Mouse (Mus musculus): ENCODE measurements around the gene Gm11756. TPM values are rescaled to one million over a fixed set of nuclear protein-coding genes. Genes with fewer than 3 reads are reported as not detected.
"Not testable (repeated sequence)": the region's sequence is repeated elsewhere in the genome, so short reads cannot be mapped to it uniquely, and the experiment has no call there.

The Gm11756 gene
- not detected in 2 replicates for polyA plus RNA-seq (2015; fragmentation: Nextera tagmentation; extraction: Ambion mirVana)

DNA sequence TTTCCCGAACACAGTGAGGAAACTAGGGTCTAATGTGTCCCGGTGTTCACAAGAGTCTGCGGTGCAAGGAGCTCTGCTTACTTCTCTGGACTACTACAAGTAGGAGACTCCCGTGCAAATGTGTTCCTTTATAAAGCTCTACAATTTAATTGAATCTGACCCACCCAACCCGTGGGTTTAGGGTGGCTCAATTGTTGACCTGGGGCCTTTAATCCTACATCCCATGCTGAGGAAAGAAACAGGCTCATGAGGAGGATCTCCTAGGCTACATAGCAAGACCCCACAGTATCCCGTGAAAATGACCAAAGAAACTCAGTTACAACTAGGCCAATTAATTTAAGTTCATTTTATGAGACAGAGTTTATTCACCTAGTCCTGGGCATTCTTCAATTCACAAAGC lies at the start of gene Gm11756:
TSS of gene Gm11756 (minus strand) at position 101 of the 400 bp plus-strand sequence.
- 74% methylated on average over 6 of the region's 6 CpGs for WGBS (ENCODE audit: insufficient replicate concordance)
- H3K9ac ChIP-seq (replicated peaks); ATAC-seq; H3K4me1 ChIP-seq (ENCODE audit: insufficient read depth); H3K36me3 ChIP-seq (replicated peaks; ENCODE audit: insufficient read depth, low read length); H3K4me2 ChIP-seq (ENCODE audit: low read depth, low read length); H3K27ac ChIP-seq (ENCODE audit: low read depth); H3K27me3 ChIP-seq (ENCODE audit: insufficient read depth, low read length); DNase-seq; H3K9me3 ChIP-seq (ENCODE audit: low read length); H3K4me3 ChIP-seq (ENCODE audit: low read depth, low read length): not testable (repeated sequence)

GRCm38 (mm10) chr4:73950375-73950896 lies 29.9 kb upstream of the Gm11756 start, which contains the start of gene 2310002L09Rik:
Gene 2310002L09Rik, minus strand, starts transcription at chr4:73950846.
- WGBS (ENCODE audit: insufficient replicate concordance), result 73% methylated on average over 8 of the region's 8 CpGs
- DNase-seq (no peak), ATAC-seq (no peak)
- no peak within 1 kb of the TSS for H3K9ac ChIP-seq (replicated peaks)
- H3K36me3 ChIP-seq (replicated peaks; ENCODE audit: insufficient read depth, low read length), result no peaks in the 10 kb centered on the region
- no peak within 1 kb of the TSS for H3K4me2 ChIP-seq (ENCODE audit: low read depth, low read length)
- H3K4me3 ChIP-seq (ENCODE audit: low read depth, low read length), result no peak within 1 kb of the TSS
- peaks cover 2% of the 10 kb centered on the region; the same call in 1 of the 2 replicates for H3K9me3 ChIP-seq (ENCODE audit: low read length)
- no peaks in the 10 kb centered on the region for H3K4me1 ChIP-seq (ENCODE audit: insufficient read depth)
- H3K27me3 ChIP-seq (ENCODE audit: insufficient read depth, low read length), result no peaks in the 10 kb centered on the region
- no peak within 1 kb of the TSS for H3K27ac ChIP-seq (ENCODE audit: low read depth)
- TF ChIP-seq EP300 (IDR thresholded peaks at IDR 0.05; ENCODE audit: low read depth) (no peak), CTCF (IDR thresholded peaks at IDR 0.05; ENCODE audit: low read depth) (no peak)

DNA sequence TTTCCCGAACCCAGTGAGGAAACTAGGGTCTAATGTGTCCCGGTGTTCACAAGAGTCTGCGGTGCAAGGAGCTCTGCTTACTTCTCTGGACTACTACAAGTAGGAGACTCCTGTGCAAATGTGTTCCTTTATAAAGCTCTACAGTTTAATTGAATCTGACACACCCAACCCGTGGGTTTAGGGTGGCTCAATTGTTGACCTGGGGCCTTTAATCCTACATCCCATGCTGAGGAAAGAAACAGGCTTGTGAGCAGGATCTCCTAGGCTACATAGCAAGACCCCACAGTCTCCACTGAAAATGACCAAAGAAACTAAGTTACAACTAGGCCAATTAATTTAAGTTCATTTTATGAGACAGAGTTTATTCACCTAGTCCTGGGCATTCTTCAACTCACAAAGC lies 14.7 kb downstream of the Gm11756 start, which contains the start of gene Gm13871:
TSS of gene Gm13871 (minus strand) at position 101 of the 400 bp plus-strand sequence.
- H3K4me3 ChIP-seq (ENCODE audit: low read depth, low read length); H3K4me1 ChIP-seq (ENCODE audit: insufficient read depth); H3K9ac ChIP-seq (replicated peaks); H3K4me2 ChIP-seq (ENCODE audit: low read depth, low read length); H3K36me3 ChIP-seq (replicated peaks; ENCODE audit: insufficient read depth, low read length); H3K27ac ChIP-seq (ENCODE audit: low read depth); ATAC-seq; H3K27me3 ChIP-seq (ENCODE audit: insufficient read depth, low read length); H3K9me3 ChIP-seq (ENCODE audit: low read length); DNase-seq: not testable (repeated sequence)
- WGBS (ENCODE audit: insufficient replicate concordance), result no CpG with 5 or more reads among the region's 4 CpGs

DNA sequence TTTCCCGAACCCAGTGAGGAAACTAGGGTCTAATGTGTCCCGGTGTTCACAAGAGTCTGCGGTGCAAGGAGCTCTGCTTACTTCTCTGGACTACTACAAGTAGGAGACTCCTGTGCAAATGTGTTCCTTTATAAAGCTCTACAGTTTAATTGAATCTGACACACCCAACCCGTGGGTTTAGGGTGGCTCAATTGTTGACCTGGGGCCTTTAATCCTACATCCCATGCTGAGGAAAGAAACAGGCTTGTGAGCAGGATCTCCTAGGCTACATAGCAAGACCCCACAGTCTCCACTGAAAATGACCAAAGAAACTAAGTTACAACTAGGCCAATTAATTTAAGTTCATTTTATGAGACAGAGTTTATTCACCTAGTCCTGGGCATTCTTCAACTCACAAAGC lies 29.5 kb downstream of the Gm11756 start, which contains the start of gene Gm11757:
TSS of gene Gm11757 (minus strand) at position 101 of the 400 bp plus-strand sequence.
- not testable (repeated sequence) for DNase-seq; ATAC-seq; H3K9ac ChIP-seq (replicated peaks); H3K27me3 ChIP-seq (ENCODE audit: insufficient read depth, low read length); H3K4me1 ChIP-seq (ENCODE audit: insufficient read depth); H3K4me3 ChIP-seq (ENCODE audit: low read depth, low read length); H3K27ac ChIP-seq (ENCODE audit: low read depth); H3K36me3 ChIP-seq (replicated peaks; ENCODE audit: insufficient read depth, low read length); H3K9me3 ChIP-seq (ENCODE audit: low read length); H3K4me2 ChIP-seq (ENCODE audit: low read depth, low read length)
- WGBS (ENCODE audit: insufficient replicate concordance), result no CpG with 5 or more reads among the region's 4 CpGs

- not testable (repeated sequence) for ATAC-seq; H3K4me3 ChIP-seq (ENCODE audit: low read depth, low read length); H3K27ac ChIP-seq (ENCODE audit: low read depth); H3K27me3 ChIP-seq (ENCODE audit: insufficient read depth, low read length); H3K4me2 ChIP-seq (ENCODE audit: low read depth, low read length); H3K36me3 ChIP-seq (replicated peaks; ENCODE audit: insufficient read depth, low read length); H3K4me1 ChIP-seq (ENCODE audit: insufficient read depth); H3K9me3 ChIP-seq (ENCODE audit: low read length); H3K9ac ChIP-seq (replicated peaks); DNase-seq
- WGBS (ENCODE audit: insufficient replicate concordance), result no CpG with 5 or more reads among the region's 4 CpGs
These were observed 44.4 kb downstream of the Gm11756 start, which contains the start of gene Gm11758 for GRCm38 (mm10) chr4:73876166-73876565. Gene Gm11758, minus strand, starts transcription at chr4:73876266.

Other genes with a start within 250 kb of the Gm11756 start
- gene Gm428, start 237.2 kb downstream of the Gm11756 start, polyA plus RNA-seq (2015; fragmentation: Nextera tagmentation; extraction: Ambion mirVana), result not detected in 2 replicates
- 0.02 and 0.06 TPM in 2 replicates for gene Rasef, start 129.8 kb downstream of the Gm11756 start, polyA plus RNA-seq (2015; fragmentation: Nextera tagmentation; extraction: Ambion mirVana)
- not detected in 2 replicates for gene Gm11758, start 44.5 kb downstream of the Gm11756 start, polyA plus RNA-seq (2015; fragmentation: Nextera tagmentation; extraction: Ambion mirVana)
- not detected in 2 replicates for gene Gm11757, start 29.6 kb downstream of the Gm11756 start, polyA plus RNA-seq (2015; fragmentation: Nextera tagmentation; extraction: Ambion mirVana)
- not detected in 2 replicates for gene Gm13871, start 14.8 kb downstream of the Gm11756 start, polyA plus RNA-seq (2015; fragmentation: Nextera tagmentation; extraction: Ambion mirVana)
- gene 2310002L09Rik, start 30.1 kb upstream of the Gm11756 start, polyA plus RNA-seq (2015; fragmentation: Nextera tagmentation; extraction: Ambion mirVana), result 0.30 TPM in 1 of 2 replicates, not detected in the other
- gene Frmd3, start 92.7 kb upstream of the Gm11756 start, polyA plus RNA-seq (2015; fragmentation: Nextera tagmentation; extraction: Ambion mirVana), result 0.08 TPM in 2 replicates